Mouse (Mus musculus) kidney, adult 18-20 months (tissue): ENCODE measurements around the gene Atf6.

ENCODE experiments used
- DNase-seq: peaks from one replicate; pipeline ENCODE4 v3.0.0; 2021

The Atf6 gene

DNA sequence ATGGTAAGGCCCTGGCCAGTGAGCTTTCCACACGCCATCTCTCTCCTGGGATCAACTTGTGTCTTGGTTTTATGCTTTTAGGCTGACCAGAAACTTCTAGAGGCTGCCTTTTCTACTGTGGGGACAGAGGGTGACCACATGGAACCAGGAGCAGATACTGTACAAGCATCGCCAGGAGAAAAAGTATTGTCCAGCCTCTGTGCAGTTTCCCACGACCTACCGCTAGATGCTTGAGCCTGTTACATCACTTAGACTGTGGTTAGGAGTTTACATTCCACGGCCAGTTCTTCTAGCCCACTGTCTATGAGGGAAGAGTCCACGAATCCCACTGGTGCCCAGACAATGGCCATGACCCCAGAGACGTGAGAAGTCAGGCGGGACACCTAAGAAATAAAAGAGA, 166.0 kb downstream of the Atf6 start:
- no peak for DNase-seq

DNA sequence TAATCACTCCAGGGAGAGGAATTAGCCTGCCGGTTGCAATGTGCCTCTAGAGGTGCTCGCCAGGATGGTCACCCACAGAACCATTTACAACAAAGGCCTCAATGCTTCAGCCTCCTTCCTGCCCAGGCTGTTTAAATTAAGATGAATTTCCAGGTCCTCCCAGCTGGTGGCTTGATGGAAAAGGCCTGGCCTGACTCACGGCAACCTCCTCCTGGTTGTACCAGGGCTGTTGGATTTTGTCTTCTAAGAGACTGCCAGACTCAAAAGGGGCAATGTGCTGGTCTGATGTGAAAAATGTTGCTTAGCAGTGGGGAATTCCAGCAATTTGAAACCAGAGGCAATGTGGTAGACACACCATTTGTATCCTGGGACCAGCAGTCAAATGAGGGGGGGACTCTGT, 166.4 kb downstream of the Atf6 start:
- no peak for DNase-seq

DNA sequence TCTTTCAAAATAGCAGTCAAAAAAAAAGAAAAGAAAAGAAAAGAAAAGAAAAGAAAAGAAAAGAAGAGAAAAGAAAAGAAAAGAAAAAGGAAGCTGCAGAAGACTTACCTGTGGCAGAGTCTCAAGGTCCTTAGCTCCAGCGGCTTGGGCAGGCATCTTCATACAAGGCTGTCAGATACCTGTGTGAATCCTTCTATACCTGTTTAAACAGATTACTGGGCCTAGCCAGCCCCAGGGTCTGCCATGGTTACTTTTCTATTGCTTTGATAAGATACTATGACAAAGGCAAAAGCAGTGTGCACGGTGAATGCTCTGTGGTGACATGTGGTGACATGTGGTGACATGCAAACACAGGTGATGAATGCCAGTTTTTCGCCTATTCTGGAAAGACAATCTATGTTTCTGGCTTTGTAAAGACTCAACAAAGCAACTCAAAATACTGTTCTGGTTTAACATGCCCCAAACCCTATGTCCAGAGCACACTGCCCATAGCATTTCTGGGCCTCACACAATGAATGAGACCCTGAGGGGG, 167.0 kb downstream of the Atf6 start:
- DNase-seq = no peak

- DNase-seq = no peak
These were observed 168.0 kb downstream of the Atf6 start for GRCm38 (mm10) chr1:170699553-170699952.

DNA sequence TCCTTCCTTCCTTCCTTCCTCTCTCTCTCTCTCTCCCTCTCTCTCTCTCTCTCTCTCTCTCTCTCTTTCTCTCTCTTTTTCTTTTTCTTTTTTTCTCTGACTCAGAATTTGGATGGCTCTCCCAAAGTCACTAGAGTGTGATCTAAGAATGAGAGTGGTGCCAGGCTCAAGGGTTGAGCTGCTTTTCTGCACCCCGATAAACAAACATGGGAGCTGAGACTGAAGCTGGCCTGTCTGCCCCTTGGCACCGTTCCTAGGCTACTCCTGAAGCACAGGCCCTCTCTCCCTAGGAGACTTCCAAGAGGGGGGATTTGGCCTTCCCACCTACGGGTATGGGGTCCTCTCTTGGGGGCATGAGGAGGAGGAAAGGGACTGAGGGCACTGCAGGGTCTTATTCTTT, 168.8 kb downstream of the Atf6 start:
- no peak for DNase-seq

GRCm38 (mm10) chr1:170697771-170698356, 169.7 kb downstream of the Atf6 start:
- peak; percentile 41 for DNase-seq

DNA sequence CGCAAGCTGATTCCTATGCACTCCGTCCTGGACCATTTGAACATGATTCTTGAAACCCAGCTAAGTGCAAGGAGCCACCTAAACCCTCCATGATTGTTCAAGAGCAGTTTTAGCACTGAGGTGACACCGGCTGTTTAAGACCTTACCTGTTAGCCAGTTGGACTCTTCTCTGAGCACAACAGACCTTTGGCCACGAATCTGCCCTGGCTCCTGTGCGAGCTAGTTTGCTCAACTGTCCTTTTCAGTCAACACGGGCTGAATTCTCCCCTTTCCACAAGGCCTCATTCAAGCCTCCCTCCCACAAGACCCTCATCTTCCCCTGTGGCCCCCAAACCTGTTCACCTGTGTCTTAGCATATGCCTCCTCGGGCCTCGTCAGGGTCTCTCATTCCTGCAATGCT, 170.6 kb downstream of the Atf6 start:
- no peak for DNase-seq

DNA sequence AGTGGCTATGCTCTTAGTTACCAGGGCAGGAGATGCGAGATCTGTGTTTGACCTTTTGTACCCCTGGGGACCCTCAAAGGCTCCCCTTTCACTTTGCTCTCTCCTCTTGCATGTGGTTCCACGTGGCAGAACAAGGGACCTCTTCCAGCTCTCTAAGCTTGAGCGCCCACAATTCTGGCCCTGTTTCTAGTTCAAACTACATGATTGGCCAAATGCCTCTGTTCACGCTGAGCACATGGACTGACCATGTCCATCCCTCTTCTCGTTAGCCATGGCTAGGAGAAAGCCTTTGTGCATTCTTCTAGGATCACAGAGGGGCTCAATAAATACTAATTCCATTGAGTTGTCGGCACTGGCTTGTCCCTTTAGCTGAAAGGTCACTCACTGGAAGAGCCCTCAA, 172.2 kb downstream of the Atf6 start:
- peak; percentile 8 for DNase-seq

- peak; percentile 27 for DNase-seq
These were observed 172.7 kb downstream of the Atf6 start for GRCm38 (mm10) chr1:170694821-170695291.

- no peak for DNase-seq
These were observed 176.3 kb downstream of the Atf6 start for GRCm38 (mm10) chr1:170691301-170691700.

GRCm38 (mm10) chr1:170689773-170690172, 177.8 kb downstream of the Atf6 start:
- DNase-seq = no peak

GRCm38 (mm10) chr1:170683863-170684262, 183.7 kb downstream of the Atf6 start:
- DNase-seq = no peak

DNA sequence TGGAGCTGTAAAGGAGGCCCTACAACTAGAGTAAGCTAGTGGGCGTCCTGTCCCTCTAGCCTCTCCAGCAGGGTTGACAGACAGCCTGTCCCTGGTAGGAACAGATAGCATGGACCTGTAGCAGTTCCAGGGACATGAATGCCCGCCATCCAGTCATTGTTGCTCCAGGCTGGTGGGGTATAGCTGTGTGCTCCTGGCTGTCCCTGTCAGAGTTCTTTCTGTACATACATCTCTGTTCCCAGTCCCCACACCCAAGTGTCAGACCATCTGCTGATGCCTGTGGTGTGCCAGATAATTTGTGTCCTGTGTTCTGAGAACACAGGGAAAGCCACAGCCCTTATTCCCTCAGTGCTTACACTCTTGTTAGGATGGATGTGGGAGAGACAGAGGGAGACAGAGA, 187.9 kb downstream of the Atf6 start:
- DNase-seq = no peak

DNA sequence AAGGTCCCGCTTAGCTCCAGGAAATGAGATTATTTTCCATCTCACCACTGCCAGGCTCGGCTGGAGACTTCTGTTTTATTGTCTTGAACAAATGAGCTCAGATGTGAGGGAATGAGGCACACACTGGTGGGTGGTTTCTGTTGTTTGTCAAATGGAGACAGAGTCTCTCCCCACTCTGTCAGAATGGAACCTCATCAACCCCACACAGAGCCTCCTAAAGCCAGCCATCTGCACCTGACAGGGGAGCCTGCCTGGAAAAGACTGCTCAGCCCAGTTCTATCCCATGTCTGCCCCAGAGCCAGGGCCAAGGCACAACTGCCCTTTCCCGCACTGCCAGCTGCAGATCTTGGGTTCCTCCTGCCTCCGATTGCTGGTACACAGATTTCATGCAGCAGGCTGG, 188.7 kb downstream of the Atf6 start:
- DNase-seq = no peak

DNA sequence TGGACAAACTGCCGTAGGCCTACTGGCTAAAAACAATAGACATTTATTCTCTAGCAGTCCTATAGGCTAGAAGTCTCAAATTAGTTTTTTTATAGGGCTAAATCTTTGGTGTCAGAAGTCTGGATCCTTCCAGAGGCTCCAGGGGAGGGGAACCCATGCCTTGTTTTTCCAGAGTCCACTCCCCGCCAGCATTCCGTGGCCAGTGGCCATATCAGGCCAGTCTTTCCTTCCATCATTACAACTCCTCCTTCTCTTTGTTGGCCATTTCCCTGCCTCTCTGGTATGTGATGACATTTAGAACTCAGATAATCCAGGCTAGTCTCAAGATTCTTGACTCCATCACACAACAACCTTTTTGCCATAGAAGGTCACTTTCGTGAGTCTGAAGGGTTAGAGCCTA, 189.9 kb downstream of the Atf6 start:
- DNase-seq = no peak

- DNase-seq = no peak
These were observed 193.3 kb downstream of the Atf6 start for GRCm38 (mm10) chr1:170674184-170674775.

GRCm38 (mm10) chr1:170665200-170665599, 202.4 kb downstream of the Atf6 start:
- DNase-seq = no peak

DNA sequence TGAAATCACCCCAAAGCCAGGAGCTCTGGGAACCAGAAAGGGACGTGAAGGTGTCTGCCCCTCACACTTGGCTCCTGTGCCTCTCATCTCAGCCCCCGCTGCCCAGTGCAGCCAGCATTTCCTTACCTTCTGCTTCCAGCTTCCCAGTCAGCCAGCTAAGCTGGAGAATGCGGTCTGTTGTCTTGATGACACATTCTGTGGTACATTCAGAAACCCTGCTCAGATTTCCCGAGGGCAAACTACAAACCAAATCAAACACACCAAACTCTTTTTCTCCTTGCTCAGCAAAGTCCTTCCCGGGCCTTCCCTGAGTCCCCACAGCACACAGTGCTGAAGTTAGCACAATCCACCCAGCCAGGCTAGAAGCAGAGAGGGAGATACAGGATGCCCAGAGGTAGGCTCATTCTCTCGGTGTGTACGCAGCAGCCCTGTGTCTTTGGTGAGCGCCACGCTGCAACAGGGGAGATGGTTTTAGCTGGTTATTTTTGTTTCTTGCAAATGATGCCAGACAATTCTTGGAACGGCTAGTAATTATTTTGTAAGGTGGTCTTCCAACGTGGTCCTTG, 202.9 kb downstream of the Atf6 start:
- DNase-seq = no peak

DNA sequence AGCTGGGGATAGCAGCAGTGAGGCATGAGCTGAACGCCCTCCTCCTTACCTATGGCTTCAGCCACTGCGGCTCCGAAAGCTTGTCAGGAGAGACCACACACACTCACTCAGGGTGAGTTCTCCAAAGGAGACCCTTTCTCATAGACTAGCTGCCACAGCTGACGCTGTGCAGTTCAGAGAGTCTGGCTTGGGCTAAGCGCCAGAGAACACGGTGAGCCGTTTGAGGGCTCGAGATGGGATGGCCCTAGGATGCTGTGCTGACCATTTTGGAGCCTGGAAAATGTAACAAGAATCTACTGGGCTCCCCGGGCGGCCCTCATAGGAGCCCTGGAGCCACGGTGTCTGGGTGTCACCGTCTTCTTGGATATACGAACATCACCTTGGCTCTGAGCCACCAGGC, 208.3 kb downstream of the Atf6 start:
- no peak for DNase-seq

DNA sequence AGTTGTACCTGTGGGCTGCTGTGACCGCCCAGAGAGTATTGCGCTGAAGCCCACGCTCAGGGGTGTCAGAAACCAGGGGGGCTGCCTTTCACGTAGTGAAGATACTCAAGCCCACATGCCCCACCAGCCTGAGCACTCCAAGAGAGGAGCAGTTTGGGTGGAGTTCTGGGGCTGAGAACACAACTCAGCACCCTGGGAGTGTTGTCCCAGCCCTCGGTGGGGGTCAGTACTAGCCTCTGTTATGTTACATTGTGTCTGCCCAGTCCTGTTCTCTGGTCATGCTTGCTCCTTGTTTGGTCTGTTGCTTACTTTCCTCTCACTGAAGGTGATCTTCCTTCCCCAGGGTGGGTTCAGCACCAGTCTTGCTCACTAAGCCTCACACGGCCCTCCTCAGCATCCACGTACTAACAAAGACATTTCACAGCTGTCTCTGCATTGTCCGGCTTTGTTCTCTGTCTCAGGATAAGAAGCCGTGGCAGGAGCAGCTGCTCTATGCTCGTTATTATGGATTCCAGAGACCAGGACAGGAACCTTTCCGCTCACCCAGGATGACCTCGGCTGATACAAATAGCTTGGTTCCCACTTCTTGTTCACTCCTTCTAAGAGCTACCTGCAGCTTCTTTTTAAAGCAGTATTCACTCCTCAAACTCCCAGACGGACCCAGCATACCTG, 209.8 kb downstream of the Atf6 start:
- DNase-seq = no peak

DNA sequence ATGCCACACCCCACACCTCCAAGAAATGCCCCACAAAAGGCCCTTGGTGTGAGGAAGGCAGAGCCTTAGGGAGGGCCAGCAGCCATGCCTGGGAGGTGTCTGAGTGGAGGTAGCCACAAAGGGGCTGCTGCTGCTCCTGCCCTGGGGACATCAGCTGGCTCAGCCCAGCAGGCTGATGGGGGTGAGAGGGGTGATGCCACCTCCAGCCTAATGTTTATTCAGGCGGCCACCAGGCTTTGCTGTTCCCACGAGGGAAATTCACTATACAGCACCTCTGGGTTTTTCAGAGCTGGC, 210.4 kb downstream of the Atf6 start:
- no peak for DNase-seq

GRCm38 (mm10) chr1:170656518-170657227, 210.9 kb downstream of the Atf6 start:
- no peak for DNase-seq

DNA sequence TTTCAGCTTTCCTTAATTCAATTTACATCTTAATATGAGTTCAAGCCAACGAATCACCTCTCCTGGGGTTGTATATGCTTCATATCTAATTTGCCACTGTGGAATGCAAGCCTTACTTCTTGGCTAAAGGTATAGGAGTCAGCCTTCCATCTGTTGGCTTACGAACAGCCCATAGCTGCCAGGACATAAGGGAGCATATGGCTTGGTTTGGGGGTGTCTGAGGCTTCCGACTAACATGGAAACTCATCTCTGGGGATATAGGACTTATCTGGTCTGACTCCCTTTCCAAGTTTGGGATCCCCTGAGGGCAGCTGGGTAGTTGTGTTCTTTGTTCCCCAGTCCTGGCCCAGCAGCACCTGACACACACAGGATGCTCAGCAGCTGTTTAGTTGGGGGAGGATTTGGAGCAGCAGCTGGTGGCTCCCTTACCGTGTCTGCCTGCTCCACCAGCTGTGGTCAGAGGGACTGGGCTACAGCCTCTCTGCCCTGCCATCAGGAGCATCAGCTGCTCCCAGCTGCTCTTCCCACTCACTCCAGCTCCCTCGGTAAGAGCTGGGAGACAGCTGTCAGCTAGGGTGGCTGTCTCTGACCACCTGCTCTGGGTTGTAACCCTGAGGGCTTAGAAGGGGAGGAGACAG, 212.2 kb downstream of the Atf6 start:
- DNase-seq = no peak
